Mouse (Mus musculus) kidney, postnatal 25 days (tissue): ENCODE data around the gene Arpc5.
"Not testable (repeated sequence)": the region's sequence is repeated elsewhere in the genome, so short reads cannot be mapped to it uniquely, and the experiment has no call there.

Experiments
- DNase-seq, 2 experiments: peaks; one replicate each; pipeline ENCODE4 v3.0.0; 2021; ENCODE audit warnings: mixed read lengths in 2 of 2

Arpc5 gene

DNA sequence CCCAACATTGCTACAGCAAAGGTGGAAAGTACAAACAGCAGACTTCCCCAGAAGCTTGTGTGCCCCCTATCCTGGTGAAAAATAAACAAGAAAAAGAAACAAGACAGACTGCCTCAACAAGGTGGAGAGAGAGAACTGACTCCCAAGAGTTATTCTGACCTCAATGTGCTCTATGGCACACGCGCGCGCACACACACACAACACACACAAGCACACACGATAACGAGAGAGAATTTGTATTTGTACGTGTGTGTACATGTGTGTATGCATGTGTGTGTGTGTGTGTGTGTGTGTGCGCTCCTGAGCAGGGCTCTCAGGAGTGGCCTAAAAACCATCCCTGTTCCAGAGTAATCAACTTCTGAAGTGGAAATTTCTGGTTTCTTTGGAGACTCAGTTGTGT is 18.3 kb downstream of the Arpc5 start:
- DNase-seq, result no peak

DNA sequence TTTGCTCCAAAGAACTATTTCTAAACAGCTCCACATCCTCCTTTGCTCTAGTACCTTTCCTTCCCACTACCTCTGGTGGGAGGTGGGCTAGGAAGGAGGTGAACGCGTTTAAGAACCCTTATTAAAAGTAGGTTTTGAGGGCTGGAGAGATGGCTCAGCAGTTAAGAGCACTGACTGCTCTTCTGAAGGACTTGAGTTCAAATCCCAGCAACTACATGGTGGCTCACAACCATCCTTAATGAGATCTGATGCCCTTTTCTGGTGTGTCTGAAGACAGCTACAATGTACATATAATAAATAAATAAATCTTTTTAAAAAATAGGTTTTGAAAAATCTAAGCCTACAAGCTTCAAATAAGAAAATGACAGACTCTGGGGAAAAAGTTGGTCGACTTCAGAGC is 19.1 kb downstream of the Arpc5 start:
- DNase-seq, result not testable (repeated sequence)

DNA sequence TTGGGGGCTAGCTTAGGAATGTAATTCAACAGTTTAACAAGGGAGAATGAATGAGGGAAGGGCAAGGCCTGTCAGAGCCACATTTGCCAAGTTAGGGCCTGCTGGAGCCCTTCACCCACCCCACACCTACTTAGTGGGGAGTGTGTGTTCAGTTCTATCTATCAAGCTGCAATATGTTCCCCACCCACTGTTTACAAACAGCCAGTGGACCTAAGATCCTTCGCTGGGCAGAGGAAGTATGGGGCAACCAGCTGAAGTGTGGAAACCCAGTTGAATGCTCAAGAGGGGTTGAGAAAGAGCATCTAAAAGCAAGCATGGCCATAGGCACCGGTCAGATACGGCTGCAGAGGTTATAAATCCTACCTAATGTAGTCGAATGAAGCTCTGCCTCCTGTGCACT is 20.6 kb downstream of the Arpc5 start:
- no peak for DNase-seq

DNA sequence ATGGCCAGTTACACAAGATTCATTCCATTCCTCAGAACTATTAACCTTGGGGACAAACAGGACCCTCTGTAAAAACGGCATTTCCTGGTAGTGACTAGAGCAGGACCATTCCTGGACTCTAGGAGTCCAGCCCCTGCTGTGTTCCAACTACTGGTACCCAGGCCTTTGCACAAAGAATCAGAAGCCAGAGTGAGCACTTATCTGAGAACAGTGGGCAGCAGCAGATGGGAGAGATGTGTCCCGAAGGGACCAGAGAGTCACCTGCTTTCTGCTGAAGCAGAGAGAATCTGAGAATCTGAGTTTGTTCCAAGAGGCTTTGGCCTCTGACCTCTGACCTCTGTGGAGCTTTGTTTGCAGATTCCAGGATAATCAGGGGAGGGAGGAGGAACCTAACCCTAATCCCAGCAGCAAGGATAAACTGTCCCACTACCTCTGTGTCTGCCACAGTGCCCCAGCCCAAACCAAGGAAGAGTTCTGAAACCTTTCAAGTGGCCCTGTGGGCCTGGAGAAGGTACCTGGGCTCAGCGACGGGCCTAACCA is 21.8 kb downstream of the Arpc5 start:
- DNase-seq, result peak in 1 of 2 experiments; percentile 18

DNA sequence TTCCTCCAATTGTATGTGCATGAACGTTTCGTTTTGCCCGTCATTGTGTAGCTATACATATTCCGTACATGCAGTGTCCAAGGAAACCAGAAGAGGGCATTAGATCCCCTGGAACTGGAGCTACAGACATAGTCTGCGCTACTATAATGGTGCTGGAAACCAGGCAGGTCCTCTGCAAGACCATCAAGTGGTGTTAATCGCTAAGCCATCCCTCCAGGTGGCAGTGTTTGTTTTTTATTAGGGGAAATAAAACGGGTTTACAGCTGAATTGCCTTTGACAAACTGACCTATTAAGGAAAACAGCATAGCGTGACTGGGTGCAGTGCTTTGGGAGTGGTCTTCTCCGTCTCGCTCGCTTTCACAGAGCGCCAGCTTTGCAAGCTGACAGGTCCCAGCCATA is 23.9 kb downstream of the Arpc5 start:
- DNase-seq, result peak; percentile 60 to 78

DNA sequence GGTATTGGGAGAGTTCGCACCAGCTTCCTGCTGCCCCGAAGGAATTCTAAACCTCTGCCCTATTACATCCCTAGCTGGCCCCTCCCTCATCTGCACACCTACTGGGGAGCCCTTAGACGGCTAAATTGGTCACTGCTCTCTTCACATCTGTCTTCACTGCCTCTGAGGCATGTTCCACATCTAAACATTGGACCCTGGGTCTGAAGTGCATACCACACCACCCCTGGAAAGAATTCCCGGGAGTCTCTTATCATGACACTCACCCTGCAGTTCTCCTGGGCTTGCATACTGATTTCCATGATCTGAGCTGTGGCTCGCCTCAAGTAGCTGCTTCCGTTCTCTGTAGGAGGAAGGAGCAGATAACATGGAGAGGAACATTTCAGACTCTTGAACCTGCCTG is 24.5 kb downstream of the Arpc5 start:
- no peak for DNase-seq

DNA sequence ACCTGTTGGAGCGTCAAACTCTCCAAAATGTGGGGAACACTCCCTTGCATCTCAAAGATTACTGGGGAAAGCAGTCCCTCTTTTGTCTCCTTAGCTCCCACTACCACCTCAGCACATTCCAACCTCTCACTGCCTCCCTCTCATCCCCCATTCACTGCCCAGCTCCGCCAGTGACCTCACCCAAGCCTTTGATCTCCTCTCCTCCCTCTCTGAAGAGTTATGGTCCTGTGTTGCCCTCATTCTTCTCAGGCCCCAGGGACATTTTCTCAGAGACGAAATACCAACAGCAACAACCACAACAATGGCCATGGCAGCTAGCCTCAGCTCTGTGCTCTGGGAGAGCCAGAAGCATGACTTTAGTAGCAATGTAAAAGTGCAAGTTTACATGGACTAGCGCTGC is 24.9 kb downstream of the Arpc5 start:
- DNase-seq, result no peak

DNA sequence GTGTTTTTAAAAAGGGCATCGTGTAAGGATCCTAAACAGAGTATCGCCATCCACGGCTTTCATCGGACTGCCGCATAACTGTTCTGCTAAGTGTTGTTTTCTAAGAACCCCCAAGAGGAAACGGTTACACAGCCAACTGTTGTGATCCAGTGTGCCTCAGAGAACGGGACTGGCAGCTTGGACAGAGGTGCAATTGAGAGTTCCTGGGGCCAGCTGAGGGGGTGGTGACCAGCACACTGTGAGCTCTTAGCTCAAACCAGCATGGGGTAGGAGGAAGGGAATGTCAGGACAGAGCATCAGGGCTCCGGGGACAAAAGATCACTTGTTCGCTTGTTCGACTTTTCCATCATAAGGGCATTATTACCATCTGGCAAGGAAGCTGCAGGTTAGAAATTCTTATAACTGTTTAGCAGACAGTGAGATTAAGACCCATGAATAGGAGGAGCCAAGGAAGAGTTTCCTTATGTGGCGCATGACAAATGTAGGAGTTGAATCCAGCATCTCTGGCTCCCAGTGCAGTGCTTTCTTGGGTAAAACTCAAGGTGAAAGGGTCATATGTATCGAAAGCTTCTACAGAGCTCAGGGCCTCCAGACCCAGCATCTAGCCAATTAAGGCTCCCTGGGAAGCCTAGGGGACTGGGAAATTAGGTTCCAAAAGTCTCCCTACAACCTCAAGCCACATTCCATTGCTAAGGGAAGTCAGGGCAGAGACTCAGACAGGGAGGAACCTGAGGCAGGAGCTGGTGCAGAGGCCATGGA is 26.6 kb downstream of the Arpc5 start:
- no peak for DNase-seq

DNA sequence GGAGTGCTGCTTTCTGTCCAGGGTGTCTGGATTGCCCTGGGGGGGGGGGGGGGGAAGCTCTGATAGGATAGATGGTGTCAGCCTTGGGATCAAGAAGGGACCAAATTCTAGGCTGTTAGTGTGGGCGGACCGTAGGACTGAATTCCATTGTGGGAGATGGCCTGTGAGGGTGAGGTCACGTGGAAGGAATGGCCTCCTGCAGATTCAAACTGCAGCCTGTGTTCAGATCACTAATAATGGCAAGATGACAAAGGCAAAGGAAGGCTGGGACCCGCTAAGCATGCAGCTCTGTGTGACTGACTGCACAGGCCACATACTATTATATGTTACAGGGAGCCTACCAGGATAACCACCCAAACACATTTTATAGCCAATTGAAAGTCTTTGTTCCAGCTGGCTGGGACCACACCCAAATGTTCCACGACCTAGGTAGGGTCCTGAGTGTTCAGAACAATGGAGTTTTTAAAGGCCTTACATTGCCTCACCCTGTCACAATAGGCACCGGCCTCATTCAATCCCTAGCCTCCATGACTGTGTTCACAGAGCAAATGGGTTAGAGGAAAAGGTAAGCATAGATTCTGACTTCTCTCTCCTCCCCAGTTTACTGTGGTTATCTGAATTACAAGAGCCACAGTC is 27.3 kb downstream of the Arpc5 start:
- DNase-seq, result no peak

DNA sequence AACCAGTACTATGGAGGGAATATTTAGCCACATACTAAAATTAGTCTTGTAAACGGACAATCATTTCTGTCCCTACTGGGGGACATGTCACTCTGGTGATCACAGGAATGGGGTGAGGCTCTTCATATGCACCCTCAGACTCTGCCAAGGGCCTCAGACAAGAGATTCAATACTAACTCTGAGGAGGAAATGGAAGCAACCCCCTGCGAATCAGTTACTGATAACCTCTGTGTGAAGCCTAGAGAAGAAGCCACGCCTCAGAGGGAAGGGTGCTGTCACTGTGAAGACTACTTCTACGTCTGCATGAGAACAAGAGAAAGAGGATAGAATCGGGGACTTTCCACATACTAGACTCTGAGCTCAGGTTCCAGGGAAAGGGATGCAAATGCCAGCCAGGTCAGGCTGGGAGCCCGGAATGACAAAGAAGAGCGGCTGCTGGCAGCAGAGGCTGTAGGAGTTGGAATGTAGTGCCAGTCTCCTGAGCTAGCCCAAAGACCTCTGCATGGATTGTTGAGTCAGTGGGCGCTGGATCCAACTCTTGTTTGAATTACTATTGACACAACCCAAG is 29.4 kb downstream of the Arpc5 start:
- DNase-seq, result no peak

DNA sequence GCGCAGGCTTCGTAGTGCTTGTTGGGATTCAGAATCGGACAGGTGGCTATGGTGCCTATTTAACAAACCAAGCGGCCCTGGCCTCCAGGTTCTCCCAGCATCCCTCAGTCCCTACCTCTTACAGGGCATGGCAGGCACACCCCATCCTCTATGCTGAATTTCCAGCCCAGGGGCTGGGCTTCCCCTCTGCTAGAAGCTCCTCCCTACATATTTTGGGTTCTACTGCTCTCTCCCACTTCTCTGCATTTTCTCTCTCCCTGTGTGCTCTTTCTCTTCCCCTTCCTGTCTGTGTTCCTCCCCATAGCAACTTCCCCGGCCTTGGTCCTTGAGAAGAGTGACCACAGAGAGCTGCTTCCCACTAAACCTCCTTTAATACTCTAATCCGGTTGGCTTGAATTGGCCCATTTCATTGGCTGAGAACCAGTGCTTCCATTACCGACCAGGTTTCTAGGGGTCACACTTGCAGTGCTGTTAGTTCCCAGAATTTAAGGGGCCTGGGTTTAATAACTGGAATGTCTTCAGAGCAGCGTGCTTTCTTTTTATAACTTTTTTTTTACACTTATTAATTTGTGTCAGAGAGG is 30.4 kb downstream of the Arpc5 start:
- DNase-seq, result no peak

DNA sequence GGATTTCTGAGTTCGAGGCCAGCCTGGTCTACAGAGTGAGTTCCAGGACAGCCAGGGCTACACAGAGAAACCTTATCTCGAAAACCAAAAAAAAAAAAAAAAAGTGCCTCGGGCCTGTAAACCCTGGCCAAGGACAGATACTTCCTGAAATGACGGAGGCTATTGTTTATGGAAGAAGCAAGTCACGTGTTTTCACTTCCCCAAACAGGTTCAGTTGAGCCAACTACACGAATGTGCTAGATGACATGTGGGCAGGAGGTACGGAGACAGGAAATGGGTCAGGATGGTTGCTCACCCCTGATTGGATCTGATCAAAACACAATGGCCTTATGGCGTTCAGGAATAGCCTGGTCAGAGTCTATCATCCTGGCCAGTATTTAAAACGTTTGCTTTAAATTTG is 31.8 kb downstream of the Arpc5 start:
- no peak for DNase-seq

DNA sequence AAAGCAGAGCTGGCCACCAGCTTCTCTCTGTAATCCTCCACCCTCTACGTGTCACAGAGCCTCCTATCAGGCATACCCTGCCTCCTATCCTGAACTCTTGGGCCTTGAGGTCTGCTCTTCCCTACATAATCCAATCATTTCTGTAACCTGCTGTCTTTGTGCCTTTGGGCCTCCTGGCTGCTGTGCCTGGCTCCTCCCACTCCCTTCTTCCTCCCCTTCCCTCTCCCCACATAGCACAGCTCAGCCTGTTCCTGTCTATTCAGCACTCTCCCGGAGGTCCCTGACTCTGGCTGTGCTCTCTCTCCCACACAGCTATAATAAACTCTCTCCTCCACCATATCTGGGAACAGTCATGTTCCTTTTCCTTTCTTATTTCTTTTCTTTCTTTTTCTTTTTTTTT is 33.6 kb downstream of the Arpc5 start, which contains the start of gene Ncf2:
TSS of gene Ncf2 (plus strand) at position 298 of the 400 bp plus-strand sequence.
- DNase-seq, result peak; percentile 37 to 59

DNA sequence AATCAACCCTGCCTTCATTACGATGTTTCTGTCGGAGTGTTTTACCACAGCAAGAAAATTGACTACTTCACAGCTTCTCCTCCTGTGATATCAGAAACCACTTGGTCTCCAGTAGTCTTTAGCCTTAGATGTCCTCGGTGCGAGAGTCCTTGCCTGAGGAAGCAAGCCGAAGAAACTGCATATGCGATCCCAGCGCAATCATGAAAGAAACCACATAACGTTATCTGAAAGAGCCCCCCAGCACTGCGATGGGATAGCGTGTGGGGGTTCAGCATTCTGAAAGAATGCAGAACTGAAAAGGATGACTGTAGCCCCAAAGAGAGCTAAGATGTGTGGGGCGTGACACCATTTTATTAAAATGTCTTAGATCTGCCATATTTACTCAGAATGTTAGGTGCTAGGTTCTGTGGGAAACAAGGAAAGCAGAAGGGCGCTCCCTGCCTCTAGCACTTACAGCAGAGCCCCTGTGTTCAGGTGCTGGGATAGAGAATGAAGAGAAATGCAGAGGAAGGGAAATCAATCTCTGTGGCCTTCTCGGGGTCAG is 34.4 kb downstream of the Arpc5 start:
- DNase-seq, result no peak

DNA sequence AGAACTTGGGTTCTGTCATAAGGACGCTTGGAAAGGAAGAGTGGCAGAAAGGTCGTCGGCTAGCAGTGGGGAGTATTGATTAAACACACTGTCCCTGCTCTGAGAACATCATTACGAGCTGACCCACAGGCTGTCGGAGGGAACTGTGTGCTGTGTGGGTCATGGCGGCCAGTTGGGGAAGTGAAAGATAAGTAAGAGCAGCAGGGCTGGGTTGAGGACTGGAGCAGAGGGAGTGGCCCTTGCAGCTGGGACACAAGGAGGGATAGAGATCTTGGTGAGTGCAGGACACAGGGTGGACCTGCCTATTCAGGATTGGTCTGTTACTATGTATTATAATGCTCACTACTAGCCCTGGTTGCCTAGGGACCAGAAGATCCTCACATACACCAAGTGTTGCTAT is 38.6 kb downstream of the Arpc5 start:
- DNase-seq, result no peak

DNA sequence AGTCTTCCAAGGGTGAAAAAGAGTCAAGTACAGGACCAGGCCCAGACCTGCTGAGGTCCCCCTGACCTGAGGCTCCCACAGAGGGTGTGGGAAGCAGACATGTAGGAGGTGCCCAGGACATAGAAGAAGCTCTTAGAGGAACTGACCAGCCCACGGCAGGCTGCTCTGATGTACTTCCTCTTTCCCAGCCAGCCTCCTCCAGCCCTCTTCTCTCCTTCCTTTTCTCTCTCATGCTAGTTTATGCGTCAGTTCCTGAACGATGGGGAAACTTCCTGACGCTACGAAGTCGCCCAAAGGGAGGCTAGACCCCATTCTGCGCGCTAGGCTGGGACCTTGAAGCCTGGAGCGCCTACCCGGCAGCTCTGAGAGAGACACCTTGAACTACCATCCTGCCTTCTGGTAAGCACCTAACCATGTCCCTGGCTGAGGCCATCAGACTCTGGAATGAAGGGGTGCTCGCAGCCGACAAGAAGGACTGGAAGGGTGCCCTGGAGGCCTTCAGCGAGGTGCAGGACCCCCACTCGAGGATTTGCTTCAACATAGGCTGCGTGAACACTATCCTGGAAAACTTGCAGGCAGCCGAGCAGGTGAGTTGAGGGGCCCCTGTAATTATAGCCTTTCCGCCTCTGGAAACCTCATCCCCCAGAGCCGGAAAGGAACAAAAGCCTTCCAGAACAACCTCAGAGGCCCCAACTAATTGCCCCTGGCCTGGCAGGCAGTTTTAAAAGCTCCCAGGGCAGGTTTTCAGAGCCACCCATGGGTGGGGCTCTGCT is 41.5 kb downstream of the Arpc5 start:
- DNase-seq, result no peak

DNA sequence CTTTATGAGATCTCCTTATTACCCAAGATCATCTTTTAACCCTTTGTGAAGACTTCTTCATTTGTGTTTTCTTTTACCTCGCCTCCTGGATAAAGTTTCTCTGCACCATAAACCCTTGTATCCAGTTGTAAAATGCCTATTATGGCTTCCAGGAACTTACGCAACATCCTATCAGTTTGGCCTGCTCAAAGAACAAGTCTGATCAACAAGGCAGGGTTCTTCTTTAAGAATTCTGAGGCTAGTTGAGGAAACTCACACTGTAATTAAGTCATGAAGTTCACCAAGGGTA is 42.0 kb downstream of the Arpc5 start:
- DNase-seq, result no peak

DNA sequence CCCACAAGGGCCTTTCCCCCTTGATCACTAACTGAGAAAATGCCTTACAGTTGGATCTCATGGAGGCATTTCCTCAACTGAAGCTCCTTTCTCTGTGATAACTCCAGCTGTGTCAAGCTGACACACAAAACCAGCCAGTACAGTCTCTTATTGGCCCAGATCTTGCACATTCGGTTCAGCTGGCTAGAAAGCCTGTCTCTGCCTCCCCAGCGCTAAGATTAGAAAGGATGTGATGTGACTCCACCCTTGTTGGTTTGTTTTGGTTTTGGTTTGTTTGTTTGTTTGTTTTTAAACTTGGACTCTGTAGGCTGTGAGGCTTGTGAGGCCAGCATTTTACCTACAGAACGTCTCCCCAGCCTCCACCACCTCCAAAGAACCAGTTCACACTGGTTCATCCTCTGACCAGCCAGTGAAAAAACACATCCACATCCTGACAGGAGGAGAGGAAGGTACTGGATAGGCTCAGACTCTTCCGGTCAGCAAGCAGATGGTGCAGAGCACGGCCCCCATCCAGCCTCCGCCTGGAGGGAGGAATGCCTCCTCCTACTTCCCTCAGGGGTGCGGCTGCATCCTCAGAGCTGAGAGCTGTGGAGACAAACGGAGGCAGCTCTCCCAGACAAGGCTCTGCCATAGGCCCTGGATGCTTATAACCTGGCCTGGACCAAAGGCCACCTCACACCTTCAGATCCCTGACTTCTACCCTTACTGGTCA is 43.4 kb downstream of the Arpc5 start:
- DNase-seq, result peak; percentile 34 to 71

DNA sequence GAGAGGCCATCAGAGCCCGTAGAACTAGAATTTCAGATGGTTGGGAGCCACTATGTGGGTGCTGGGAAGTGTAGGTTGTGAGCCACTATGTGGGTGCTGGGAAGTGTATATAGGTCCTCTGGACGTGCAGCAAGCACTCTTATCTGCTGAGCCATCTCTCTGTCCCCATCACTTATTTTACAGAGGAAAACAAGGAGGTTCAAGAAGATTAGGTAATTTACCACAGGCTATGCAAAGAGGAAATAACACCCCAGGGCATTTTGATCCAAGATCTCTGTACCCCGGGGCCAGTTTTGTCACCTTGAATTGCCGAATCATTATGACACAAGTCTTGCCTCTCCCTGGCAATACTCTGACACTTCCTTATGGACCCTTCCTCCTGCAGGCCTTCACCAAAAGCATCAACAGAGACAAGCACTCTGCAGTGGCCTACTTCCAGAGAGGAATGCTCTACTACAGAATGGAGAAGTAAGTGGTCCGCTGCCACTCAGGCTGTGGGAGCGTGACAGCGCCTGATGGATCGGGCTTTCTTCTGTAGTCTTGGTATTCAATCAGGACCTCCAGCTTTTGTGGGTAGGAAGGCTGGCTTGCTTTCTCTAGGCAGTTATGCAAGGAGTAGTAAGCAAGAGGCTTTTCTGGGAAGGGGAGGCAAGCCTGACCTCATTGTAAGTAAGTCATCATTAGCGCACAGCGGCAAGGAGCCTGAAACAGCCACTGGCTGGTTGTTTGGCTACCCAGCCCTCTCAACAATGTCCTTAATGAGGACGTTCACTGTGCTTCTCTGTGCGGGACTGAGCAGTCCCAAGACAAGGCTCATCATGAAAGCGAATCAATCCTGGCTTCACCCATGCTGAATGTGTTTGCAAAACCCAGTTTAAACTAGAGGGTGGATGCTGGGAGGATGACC is 44.4 kb downstream of the Arpc5 start:
- no peak for DNase-seq

DNA sequence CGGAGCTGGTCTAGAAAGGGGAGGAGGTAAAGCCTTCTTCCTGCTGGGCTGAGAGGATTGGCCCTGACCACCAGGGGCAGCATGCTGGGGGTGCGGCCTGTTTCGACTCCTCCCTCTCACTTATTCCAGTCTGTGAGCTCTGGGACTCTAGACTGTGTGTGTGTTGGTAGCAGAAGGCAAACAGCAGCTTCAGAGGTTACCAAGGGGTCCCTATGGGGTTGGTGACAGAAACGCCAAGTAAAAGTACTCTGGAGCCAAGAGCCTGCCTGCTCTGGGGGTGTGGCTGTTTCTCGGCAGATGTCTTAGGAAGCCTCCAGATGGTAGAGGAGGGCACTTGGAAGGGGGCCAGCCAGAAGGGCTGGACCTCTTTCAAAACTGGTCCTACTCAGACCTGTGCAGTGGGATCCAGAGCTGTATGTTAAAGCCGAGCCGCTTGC is 48.9 kb downstream of the Arpc5 start:
- DNase-seq, result peak in 1 of 2 experiments; percentile 14
